Mouse (Mus musculus) 3134 (cell line): ENCODE data around the gene Efna3.

Source experiments
- DNase-seq: peaks from one replicate; pipeline ENCODE4 v3.0.0-alpha.2; 2011; ENCODE audit warnings: low spot score; ENCODE audit not compliant: insufficient read length; ENCODE audit errors: extremely low read depth

Gene Efna3

DNA sequence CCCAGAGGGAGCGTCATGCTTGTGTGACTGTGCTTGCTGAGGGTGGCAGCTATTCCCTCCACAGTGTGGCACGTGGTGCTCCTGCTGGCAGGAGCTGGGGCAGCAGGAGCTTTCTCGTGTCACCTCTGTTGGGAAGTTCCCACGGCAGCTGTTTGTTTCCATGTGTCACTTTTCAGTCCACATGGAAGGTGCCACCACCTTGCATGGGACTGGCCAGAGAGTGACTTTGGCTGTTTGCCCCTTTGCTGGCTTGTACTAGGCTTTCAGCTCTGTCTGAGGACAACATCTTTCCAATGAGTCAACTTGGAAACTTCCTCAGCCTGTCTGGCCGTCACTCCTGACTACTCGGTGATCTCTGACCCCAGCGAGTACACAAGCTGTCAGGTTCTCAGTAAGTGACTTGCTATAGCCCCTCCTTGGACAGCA, 34.2 kb downstream of the Efna3 start:
- peak; percentile 58 for DNase-seq

- no peak for DNase-seq
Observed at GRCm38 (mm10) chr3:89287286-89287685, 35.5 kb downstream of the Efna3 start.

- no peak for DNase-seq
Observed at GRCm38 (mm10) chr3:89285526-89285925, 37.2 kb downstream of the Efna3 start.

GRCm38 (mm10) chr3:89284261-89284660, 38.5 kb downstream of the Efna3 start:
- DNase-seq: no peak

DNA sequence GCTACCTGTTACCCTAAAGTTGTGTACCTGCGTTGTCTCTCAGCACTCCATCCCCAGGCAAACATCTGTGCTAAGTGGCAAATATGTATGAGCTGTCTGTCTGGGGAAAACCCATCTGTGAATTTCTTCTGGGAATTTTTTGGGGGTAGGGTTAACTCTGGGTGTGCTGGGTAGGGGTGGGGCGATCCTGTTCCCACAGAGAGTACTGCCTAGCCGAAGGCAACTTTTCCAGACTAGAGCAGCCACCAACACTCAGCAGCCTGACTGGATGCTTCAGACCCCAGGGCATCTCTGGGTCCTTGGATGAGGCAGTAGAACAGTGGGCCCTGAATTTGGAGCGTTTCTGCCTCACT, 40.5 kb downstream of the Efna3 start:
- no peak for DNase-seq

GRCm38 (mm10) chr3:89281579-89282290, 41.0 kb downstream of the Efna3 start:
- DNase-seq: peak; percentile 73

GRCm38 (mm10) chr3:89280606-89281511, 41.9 kb downstream of the Efna3 start, which contains the start of gene Efna1:
TSS of gene Efna1 (minus strand) at chr3:89281142.
- peak; percentile 74 for DNase-seq

GRCm38 (mm10) chr3:89280050-89280605, 42.6 kb downstream of the Efna3 start:
- no peak for DNase-seq

GRCm38 (mm10) chr3:89279153-89279890, 43.4 kb downstream of the Efna3 start:
- peak; percentile 94 for DNase-seq

DNA sequence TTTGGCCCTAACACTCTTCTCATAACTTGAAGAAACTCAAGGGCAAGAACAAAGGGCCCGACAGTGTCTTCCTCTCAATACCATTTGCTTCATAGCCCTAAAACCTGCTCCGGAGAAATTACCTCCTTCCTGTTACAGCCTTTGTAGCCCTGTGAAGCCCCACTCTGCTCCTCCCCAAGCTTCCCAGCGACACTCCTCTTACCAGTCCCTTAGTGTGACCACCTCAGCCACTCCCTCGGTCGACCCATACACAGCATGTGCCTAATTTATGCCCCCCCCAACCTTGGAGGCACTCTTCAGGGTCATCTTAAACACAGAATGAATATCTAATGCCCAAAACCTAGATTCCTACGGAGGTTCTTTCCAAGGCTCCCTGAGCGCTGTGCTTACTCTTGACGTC, 44.1 kb downstream of the Efna3 start:
- no peak for DNase-seq

GRCm38 (mm10) chr3:89278107-89278506, 44.7 kb downstream of the Efna3 start:
- DNase-seq: peak; percentile 54

DNA sequence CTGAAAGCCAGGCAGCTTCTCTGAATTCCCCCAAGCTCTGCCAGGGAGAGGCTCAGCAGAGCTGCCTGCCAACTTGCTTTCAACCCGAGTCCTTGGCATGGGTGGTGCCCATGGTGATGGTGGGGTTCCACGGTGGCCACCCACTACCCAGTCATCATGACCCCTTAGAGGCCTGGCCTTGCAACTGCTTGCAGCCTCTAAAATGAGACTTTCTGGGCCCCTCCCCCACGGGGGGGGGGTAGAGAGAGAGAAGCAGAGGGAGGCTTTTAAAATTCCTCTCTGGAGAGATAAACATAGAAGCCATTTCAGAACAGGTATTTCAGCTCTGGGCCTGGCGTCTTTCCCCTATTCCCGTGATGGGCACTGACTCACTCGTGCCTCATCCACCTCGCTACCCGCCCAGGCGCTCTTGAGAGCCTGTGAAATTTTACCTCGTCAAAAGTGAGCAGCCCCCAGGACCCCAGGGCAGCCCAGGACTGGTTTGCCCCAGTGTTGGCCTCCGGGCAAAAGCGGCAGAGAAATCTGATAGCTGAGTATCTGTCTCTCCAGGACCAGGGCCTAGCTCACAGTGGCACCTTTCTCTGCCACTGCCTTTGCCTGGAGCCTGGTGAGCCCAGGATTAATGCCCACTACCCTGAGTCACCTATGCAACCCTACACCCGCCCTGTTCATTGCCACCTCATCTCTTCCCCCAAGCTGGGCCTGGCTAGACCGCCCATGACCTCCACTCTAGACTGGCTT, 45.3 kb downstream of the Efna3 start:
- peak; percentile 77 for DNase-seq

DNA sequence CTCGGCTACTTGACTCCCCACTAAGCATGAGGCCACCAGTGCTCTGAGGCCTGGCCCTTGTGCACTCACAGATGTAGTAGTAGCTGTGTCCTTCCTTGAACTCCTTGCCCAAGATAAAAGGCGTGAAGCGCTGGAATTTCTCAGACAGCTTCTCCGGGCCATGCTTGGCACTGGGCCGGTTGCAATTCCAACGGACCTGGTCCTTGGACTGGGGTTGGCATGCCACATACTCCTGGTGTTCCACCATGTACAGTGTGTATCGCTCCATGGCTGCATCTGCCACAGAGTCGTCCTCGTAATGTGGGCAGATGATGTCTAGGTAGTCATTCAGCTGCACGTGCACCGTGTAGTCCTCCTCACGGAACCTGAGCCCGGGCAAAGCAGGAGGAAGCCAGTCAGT, 46.7 kb downstream of the Efna3 start:
- DNase-seq: no peak

GRCm38 (mm10) chr3:89271760-89272159, 51.0 kb downstream of the Efna3 start:
- peak; percentile 47 for DNase-seq

DNA sequence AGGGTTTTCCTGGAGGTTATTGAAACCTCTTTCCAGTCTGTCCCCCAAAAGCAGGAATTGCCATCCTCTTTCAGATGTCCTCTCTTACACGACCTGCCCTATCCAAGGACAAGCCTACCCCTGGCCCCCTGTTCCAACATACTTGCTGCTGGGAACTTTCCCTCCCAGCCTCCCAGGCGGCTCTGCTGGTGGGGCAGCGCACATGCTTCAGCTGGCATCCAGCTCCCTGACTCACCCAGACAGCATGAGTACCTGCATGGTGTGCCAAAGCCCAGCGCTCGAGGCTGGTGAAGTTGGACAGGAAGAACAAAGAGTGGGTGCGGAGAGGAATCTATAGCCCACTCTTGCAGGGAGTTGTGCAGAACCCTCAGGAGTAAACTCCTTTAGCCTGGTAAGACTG, 51.9 kb downstream of the Efna3 start:
- DNase-seq: peak; percentile 90

GRCm38 (mm10) chr3:89270051-89270755, 52.6 kb downstream of the Efna3 start, which contains the start of gene Slc50a1:
TSS of gene Slc50a1 (minus strand) at chr3:89270570.
- DNase-seq: peak; percentile 89

GRCm38 (mm10) chr3:89268916-89269315, 53.8 kb downstream of the Efna3 start:
- DNase-seq: no peak

DNA sequence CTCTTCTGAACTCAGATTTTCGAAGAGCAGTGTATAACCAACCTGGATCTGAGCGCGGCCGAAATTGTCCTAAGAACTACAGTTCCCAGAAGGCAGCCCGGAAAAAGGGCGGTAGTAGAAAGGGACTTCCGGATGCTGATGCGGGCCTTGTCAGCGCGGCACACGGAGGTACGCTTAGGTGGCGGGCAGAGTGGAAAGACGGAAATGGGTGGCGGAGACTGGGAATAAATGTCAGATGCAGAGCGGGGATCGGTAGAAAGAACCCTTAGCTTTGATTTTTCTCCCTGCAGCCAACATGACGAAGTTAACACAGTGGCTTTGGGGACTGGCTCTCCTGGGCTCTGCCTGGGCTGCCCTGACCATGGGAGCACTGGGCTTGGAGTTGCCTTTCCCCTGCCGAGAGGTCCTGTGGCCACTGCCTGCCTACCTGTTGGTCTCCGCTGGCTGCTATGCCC, 56.3 kb downstream of the Efna3 start:
- DNase-seq: peak; percentile 72
